Mouse (Mus musculus) limb, embryonic 13.5 days (tissue): Measurements from ENCODE around the gene Mindy4. TPM values are rescaled to one million over a fixed set of nuclear protein-coding genes. Genes with fewer than 3 reads are reported as not detected.
A peak's percentile ranks its signal among the peaks of the same experiment; 100 is the strongest.

Source experiments
- ATAC-seq: fragments of 200-750 bp; cut with Nextera tagmentation; 2 replicates; pipeline ENCODE4 v1.8.0; 2017; ENCODE audit warnings: low read depth, moderate number of reproducible peaks, moderate TSS enrichment; ENCODE audit not compliant: low FRiP score
- H3K27ac ChIP-seq: fragments of 300-500 bp; sonication (generic); 2 replicates; pipeline ENCODE4 v1.5.1; 2015; ENCODE audit warnings: inconsistent platforms, mild to moderate bottlenecking, moderate library complexity
- H3K27me3 ChIP-seq: fragments of 300-500 bp; sonication (generic); 2 replicates; pipeline ENCODE4 v1.6.1; 2015; ENCODE audit warnings: mild to moderate bottlenecking, inconsistent platforms
- H3K36me3 ChIP-seq: fragments of 300-500 bp; sonication (generic); 2 replicates; pipeline ENCODE4 v1.6.1; 2015; ENCODE audit warnings: inconsistent platforms, mild to moderate bottlenecking, moderate library complexity
- H3K4me1 ChIP-seq: fragments of 300-500 bp; sonication (generic); 2 replicates; pipeline ENCODE4 v1.6.1; 2015; ENCODE audit warnings: inconsistent platforms
- H3K4me2 ChIP-seq: fragments of 300-500 bp; sonication (generic); replicated peaks from 2 replicates; pipeline ENCODE4 v1.6.1; 2015; ENCODE audit warnings: inconsistent platforms, mild to moderate bottlenecking, moderate library complexity
- H3K4me3 ChIP-seq: fragments of 300-500 bp; sonication (generic); 2 replicates; pipeline ENCODE4 v1.5.1; 2015; ENCODE audit warnings: moderate library complexity, mild to moderate bottlenecking, inconsistent platforms
- H3K9ac ChIP-seq: fragments of 300-500 bp; sonication (generic); 2 replicates; pipeline ENCODE4 v1.6.1; 2015; ENCODE audit warnings: mild to moderate bottlenecking, inconsistent platforms
- H3K9me3 ChIP-seq: fragments of 300-500 bp; sonication (generic); 2 replicates; pipeline ENCODE4 v1.6.1; 2016; ENCODE audit warnings: inconsistent platforms
- WGBS: fragments of 180-500 bp; shearing (Covaris S2); methylation state at CpG from one replicate; pipeline ENCODE4 v1.1.7; 2015; 5-methylcytosine and 5-hydroxymethylcytosine counted together
- polyA plus RNA-seq: library from polyadenylated mRNA; unstranded; fragments of >200 nt; fragmentation: Nextera tagmentation; extraction: Ambion mirVana; gene quantifications from 2 replicates; pipeline ENCODE4 v1.2.1, GENCODE M21; 2015

The Mindy4 gene
- polyA plus RNA-seq, 1 experiment from 2014 or later: 16.3 TPM

DNA sequence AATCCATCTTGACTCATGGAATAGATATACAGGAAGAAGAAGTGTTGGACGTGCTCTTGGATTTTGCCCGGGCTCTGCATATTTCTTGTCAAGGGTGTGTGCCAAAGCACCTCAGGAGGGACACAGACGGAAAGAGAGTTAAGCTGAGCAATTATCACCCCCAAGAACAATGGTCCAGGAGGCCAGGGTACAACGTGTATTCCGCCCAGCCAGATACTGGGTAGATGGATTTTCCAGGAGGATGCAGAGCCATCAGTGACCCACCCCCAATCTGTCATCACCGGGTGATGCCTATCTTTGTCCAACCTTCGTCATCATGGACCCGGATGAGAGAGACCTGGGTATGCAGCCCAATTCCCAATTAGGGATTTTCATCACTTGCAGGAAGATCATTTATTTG, 42.5 kb downstream of the Mindy4 start:
- Histone ChIP-seq H3K27ac (no peak overlapping the region), H3K36me3 (peaks cover 20% of the 10 kb centered on the region), H3K4me1 (peaks cover 15% of the 10 kb centered on the region), H3K4me2 (no peak overlapping the region), H3K27me3 (no peaks in the 10 kb centered on the region), H3K9me3 (no peaks in the 10 kb centered on the region), H3K9ac (no peak overlapping the region), H3K4me3 (no peak overlapping the region)
- 83% methylated on average over 8 of the region's 8 CpGs for WGBS
- ATAC-seq: no peak

DNA sequence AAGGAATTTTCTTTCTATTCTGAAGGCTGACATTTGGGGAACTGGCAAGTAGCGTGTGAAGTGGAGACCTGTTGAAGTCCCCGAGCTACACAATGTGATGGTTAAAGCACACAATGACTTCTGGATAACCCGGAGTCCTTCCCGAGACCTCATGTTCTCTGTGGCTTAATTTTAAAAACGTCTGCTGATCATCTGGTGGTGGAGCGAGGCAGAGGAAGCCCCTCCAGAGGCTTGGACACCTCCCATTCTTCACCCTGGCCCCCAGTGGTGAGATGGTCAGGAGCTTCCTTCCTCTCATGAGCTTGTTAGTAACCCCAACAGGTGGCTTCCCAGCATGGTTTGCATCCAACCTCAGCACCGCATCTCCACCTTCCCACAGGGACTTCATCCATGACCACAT, 43.3 kb downstream of the Mindy4 start:
- H3K4me1 ChIP-seq: peaks cover 16% of the 10 kb centered on the region
- no peak overlapping the region for H3K27ac ChIP-seq
- H3K27me3 ChIP-seq: no peaks in the 10 kb centered on the region
- H3K4me3 ChIP-seq: no peak overlapping the region
- ATAC-seq: no peak
- whole genome bisulfite sequencing: 88% methylated on average over 7 of the region's 7 CpGs
- H3K9ac ChIP-seq: no peak overlapping the region
- no peaks in the 10 kb centered on the region for H3K9me3 ChIP-seq
- H3K4me2 ChIP-seq: no peak overlapping the region
- H3K36me3 ChIP-seq: peaks cover 20% of the 10 kb centered on the region

DNA sequence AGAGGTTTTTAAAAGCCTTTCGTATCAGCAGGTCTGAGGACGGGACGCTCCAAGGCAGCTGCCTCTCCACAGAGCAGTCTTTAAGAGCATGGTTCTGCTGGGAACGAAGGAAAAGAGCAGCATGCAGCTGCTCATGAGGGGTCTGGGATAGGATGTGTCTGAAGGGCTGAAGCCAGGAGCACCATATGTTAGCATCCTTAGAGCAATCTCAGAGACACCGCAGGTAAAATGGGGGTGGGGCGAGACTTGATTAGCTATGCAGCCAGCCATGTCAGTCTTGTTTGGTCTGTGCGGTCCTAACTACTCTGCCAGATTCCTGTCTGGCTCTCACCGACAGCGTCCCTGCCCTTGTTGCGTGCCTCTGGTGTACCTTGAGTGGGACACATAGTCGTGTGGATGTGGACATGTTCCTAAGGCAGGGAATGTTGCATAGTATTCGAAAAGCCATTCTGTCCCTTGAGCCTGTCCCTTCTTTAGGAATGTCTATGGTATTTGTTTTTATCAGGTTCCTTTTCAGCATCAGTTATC, 43.8 kb downstream of the Mindy4 start:
- WGBS: 82% methylated on average over 12 of the region's 12 CpGs
- H3K27me3 ChIP-seq: no peaks in the 10 kb centered on the region
- no peak overlapping the region for H3K4me2 ChIP-seq
- no peak overlapping the region for H3K4me3 ChIP-seq
- no peak for ATAC-seq
- H3K27ac ChIP-seq: no peak overlapping the region
- no peak overlapping the region for H3K9ac ChIP-seq
- H3K36me3 ChIP-seq: peaks cover 20% of the 10 kb centered on the region
- H3K9me3 ChIP-seq: no peaks in the 10 kb centered on the region
- peaks cover 18% of the 10 kb centered on the region for H3K4me1 ChIP-seq

DNA sequence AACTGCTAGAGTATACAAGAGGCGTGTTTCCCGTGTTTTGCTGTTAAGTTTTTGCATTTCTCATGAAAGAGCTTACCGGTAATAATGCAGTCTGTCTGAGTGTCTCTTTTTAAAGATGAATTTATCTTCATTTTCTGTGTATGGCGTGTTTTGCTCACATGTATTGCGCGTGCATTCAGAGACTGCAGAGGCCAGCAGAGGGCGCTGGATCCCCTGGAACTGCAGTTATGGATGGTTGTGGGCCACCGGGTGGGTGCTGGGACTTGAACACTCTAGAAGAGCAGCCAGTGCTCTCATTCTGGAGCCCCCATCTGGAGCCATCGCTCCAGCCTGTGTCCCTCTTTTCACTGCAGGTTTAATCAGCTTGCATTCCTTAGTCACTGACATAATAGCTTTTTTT, 46.1 kb downstream of the Mindy4 start:
- Histone ChIP-seq H3K9ac (no peak overlapping the region), H3K9me3 (no peaks in the 10 kb centered on the region), H3K4me1 (peaks cover 18% of the 10 kb centered on the region), H3K27me3 (no peaks in the 10 kb centered on the region), H3K4me3 (no peak overlapping the region), H3K4me2 (no peak overlapping the region), H3K36me3 (peaks cover 18% of the 10 kb centered on the region), H3K27ac (no peak overlapping the region)
- no peak for ATAC-seq
- WGBS: 88% methylated on average over 9 of the region's 9 CpGs

DNA sequence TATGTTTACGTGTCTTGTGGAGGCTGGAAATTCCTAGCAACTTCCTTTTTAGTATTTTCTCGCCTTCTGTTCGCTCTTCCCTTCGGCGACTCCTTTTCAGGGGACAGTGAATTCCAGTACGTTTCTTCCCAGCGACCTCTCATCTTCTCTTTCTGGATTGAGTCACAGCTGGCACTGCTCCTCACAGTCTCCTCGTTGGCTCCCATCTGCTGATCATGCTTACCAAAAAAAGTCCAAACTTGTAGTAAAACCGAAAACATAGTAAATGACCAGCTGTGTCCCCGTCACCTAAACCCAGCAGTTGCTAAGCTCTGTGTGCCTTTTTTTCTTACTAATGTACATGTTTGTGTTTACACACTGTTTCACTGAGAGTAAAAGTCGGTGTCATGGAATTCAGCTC, 47.6 kb downstream of the Mindy4 start:
- H3K27me3 ChIP-seq: no peaks in the 10 kb centered on the region
- no peak overlapping the region for H3K9ac ChIP-seq
- H3K4me2 ChIP-seq: no peak overlapping the region
- H3K4me3 ChIP-seq: no peak overlapping the region
- peaks cover 14% of the 10 kb centered on the region for H3K36me3 ChIP-seq
- peaks cover 18% of the 10 kb centered on the region for H3K4me1 ChIP-seq
- ATAC-seq: no peak
- no peaks in the 10 kb centered on the region for H3K9me3 ChIP-seq
- 76% methylated on average over 11 of the region's 11 CpGs for WGBS
- no peak overlapping the region for H3K27ac ChIP-seq

DNA sequence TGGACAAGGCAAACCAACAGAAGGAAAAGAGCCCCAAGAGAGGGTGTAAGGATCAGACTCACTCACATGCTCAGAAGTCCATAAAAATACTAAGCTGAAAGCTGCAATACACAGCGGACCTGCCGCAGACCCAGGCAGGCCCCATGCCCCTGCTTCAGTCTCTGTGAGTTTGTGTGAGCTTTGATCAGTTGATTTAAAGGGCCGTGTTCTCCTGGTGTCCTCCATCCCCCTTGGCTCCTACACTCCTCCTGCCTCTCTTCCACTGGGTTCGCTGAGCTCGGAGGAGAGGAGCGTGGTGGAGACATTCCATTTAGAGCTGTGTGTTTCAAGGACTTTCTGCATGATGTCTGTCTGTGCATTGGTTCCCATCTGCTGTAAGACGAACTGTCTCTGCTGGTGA, 48.4 kb downstream of the Mindy4 start:
- Histone ChIP-seq H3K27ac (0 out of 2 replicates have a peak overlapping the region, but pooled peaks have one; percentile 2), H3K4me3 (no peak overlapping the region), H3K36me3 (peaks cover 9% of the 10 kb centered on the region), H3K4me2 (no peak overlapping the region), H3K9ac (no peak overlapping the region), H3K9me3 (no peaks in the 10 kb centered on the region), H3K27me3 (no peaks in the 10 kb centered on the region), H3K4me1 (peaks cover 25% of the 10 kb centered on the region)
- ATAC-seq: no peak
- 62% methylated on average over 7 of the region's 7 CpGs for WGBS

DNA sequence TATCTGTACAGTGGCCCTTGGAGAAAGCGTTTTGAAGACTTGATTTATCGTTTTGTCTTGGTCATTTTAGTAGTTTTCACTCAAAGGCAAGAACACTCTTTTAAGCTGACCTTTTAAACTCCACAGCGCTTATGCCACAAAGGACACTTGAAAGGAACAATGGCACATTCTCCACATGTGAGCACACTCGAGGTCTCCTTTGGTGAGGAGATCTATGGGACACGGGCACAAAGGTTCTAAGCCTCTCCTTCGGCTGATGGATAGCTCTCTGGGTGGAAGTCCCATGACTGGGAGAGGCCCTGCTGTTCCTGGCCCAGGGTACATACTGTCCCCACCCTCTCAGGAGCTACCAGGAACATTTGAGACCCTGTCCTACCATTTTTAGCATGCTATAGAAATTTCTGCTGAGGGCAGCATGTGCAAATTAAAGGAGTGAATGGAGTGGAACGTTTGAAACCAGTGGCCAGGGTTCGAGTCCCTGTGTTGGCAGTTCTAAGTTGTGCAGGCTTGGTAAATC, 49.6 kb downstream of the Mindy4 start:
- no peak overlapping the region for H3K9ac ChIP-seq
- WGBS: 91% methylated on average over 8 of the region's 8 CpGs
- peaks cover 13% of the 10 kb centered on the region for H3K36me3 ChIP-seq
- H3K27me3 ChIP-seq: no peaks in the 10 kb centered on the region
- no peak overlapping the region for H3K27ac ChIP-seq
- peaks cover 28% of the 10 kb centered on the region for H3K4me1 ChIP-seq
- no peak for ATAC-seq
- no peaks in the 10 kb centered on the region for H3K9me3 ChIP-seq
- H3K4me2 ChIP-seq: no peak overlapping the region
- H3K4me3 ChIP-seq: no peak overlapping the region

DNA sequence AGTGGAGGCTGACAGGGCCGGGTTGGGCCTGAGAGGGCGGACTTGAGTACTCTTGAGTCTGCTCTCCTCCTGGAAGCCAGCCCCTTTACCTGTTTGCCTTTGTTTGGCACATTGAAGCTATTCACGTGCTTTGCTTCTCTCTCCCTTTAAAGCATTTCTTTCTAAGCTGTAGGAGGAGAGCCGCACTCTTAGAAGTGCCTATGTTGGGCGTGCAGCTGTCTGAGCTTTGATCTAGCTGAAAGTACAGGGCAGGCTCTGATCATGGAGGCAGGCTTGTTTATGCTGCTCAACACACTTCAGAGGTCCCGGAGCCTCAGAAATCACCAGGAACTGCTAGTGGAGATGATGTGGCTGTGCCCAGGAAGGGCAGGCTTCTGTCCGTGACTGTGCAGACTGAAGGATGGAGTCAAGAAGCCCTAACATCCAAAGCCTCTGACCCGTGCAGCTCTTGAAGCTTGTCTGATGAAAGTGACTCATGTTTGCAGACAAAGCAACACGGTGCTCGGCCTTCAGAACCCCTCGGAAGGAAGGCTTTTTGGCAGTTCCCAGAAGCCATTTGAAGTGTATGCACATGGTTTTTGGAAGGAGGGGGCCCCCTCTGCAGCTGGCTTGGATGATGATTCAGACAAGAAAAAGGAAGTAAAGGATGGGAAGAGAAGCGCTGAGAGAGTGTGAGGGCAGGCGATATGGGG, 53.5 kb downstream of the Mindy4 start:
- no peak overlapping the region for H3K4me3 ChIP-seq
- no peak overlapping the region for H3K4me2 ChIP-seq
- no peak overlapping the region for H3K9ac ChIP-seq
- ATAC-seq: no peak
- H3K9me3 ChIP-seq: no peaks in the 10 kb centered on the region
- 69% methylated on average over 13 of the region's 13 CpGs for WGBS
- peaks cover 47% of the 10 kb centered on the region for H3K4me1 ChIP-seq
- H3K27me3 ChIP-seq: no peaks in the 10 kb centered on the region
- H3K36me3 ChIP-seq: peaks cover 13% of the 10 kb centered on the region
- no peak overlapping the region; the same call in 1 of the 2 replicates for H3K27ac ChIP-seq

DNA sequence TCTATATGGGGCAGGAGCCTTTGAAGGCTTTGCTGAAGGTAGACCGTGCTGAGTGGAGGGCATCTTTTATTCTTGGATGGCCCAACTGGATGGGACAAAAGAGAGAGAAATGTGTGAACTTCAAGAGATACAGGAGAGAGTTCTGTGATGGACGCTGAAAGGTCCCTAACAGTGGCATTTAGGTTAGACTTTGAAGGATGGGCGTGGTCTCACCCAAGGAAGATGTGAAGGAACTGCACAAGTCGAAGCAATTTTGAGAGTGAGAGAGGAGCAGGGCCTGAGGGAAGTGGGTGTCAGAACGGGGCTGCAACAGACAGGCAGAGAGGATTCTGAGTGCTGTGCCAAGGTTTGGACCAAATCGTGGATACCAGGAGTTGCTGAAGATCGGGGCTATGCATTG, 54.1 kb downstream of the Mindy4 start:
- no peak for ATAC-seq
- Histone ChIP-seq H3K4me2 (no peak overlapping the region), H3K9me3 (no peaks in the 10 kb centered on the region), H3K27me3 (no peaks in the 10 kb centered on the region), H3K27ac (no peak overlapping the region), H3K4me3 (no peak overlapping the region), H3K4me1 (peaks cover 49% of the 10 kb centered on the region), H3K36me3 (peaks cover 12% of the 10 kb centered on the region), H3K9ac (no peak overlapping the region)
- 89% methylated on average over 7 of the region's 7 CpGs for WGBS

DNA sequence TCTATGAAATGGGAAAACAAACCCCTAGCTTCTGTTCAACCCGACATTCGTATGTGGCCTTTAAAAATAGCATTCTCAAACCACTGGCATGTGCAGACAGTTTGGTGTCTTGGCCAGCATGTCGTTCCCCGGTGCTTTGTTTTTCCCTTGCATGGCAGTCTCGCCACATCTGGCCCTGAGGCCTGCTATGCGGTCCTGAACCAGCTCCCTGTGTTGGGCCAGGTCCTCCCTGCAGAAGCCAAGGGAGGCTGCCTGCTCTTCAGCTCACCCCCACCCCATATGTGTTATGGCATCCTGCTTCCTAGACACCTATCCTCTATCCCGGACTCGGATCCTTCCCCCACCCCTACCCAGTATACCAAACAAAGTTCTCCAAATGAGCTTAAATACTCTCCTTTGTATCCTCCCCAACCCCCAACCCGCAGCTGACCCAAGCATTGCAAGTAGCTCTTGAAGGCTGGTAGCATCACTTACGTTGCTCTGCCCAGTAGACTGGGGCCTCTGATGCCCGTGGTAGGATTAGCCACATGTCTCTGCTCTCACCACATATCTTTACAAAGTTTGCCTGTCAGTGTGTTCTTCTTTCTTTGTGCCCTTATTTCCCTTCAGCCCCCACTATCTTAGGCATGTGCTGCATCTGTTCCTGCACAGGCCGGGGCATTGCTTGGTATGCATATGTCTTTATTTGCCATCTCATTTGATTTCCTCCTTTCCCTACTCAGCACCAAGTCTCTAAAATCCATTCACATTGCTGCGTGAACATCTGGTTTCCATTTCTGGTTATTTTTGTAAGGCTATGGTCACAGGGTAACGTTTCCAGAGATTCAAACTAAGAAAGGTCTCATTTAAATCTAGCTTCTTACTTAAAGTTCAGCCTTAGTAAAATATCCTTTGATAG, 55.5 kb downstream of the Mindy4 start:
- Histone ChIP-seq H3K4me3 (no peak overlapping the region), H3K4me2 (no peak overlapping the region), H3K27ac (peak overlapping the region; percentile 90), H3K27me3 (no peaks in the 10 kb centered on the region), H3K9ac (no peak overlapping the region), H3K36me3 (peaks cover 18% of the 10 kb centered on the region), H3K4me1 (peaks cover 53% of the 10 kb centered on the region), H3K9me3 (no peaks in the 10 kb centered on the region)
- ATAC-seq: peak; percentile 49; the same call in 1 of the 2 replicates
- 52% methylated on average over 14 of the region's 14 CpGs for WGBS

DNA sequence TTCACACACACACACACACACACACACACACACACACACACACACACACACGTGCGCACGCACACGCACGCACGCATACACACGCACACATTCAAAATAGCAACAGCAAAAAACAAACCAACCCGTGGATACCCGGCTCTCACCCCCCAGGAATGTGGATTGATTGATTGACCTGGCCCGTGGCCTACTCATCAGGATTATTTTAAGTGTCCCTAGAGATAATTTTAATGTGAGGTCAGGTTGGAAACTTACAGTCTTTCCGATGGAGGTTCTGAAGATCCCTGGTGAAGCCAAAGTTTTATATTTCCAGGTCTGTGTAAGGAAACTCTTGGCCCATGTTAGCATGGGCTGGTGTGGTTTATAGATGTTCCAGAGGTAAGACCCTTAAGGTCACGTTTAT, 59.0 kb downstream of the Mindy4 start:
- Histone ChIP-seq H3K36me3 (peaks cover 23% of the 10 kb centered on the region), H3K27me3 (no peaks in the 10 kb centered on the region), H3K9me3 (no peaks in the 10 kb centered on the region), H3K4me1 (peaks cover 42% of the 10 kb centered on the region), H3K27ac (no peak overlapping the region), H3K4me2 (no peak overlapping the region), H3K9ac (no peak overlapping the region), H3K4me3 (no peak overlapping the region)
- no peak for ATAC-seq
- WGBS: 78% methylated on average over 12 of the region's 12 CpGs

DNA sequence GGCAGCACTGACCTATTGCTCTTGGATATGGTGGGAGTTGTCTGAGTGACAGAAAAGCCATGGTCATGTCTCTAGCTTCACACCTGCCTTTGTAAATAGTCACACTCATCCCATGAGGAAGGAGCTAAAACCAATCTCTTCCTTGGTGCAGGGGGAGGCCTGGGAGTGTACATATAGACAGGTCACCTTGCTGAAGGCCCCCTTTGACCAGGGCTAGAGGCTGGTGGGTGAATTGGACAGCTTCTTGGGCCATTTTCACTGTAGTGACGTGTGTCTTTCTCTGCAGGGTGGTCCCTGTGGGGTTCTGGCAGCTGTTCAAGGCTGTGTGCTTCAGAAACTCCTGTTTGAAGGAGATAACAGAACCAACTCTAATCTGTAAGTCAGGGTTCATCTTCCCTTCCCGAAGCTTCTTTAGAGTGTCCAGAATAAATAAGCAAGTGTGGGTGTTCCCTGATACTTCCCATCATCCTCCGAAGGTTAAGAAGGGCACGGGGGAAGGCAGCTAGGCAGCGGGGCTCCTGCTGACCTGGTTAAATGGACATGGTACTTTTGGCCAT, 60.4 kb downstream of the Mindy4 start:
- H3K9ac ChIP-seq: no peak overlapping the region
- 90% methylated on average over 5 of the region's 5 CpGs for WGBS

More for the DNA sequence above, 60.4 kb downstream of the Mindy4 start:
- Histone ChIP-seq H3K4me2 (no peak overlapping the region), H3K27ac (no peak overlapping the region), H3K4me3 (no peak overlapping the region), H3K9me3 (no peaks in the 10 kb centered on the region), H3K4me1 (peaks cover 37% of the 10 kb centered on the region), H3K27me3 (no peaks in the 10 kb centered on the region), H3K36me3 (peaks cover 19% of the 10 kb centered on the region)
- ATAC-seq: no peak
